Mouse (Mus musculus) skeletal muscle tissue, postnatal 0 days (tissue): ENCODE data around the gene Ap1ar. TPM values are rescaled to one million over a fixed set of nuclear protein-coding genes. Genes with fewer than 3 reads are reported as not detected.

Experiments
- polyA plus RNA-seq: library from polyadenylated mRNA; unstranded; fragments of >200 nt; fragmentation: Nextera tagmentation; extraction: Ambion mirVana; gene quantifications from 2 replicates; pipeline ENCODE4 v1.2.1, GENCODE M21; 2015

The Ap1ar gene
- 19.3 and 20.4 TPM in 2 replicates for polyA plus RNA-seq

DNA sequence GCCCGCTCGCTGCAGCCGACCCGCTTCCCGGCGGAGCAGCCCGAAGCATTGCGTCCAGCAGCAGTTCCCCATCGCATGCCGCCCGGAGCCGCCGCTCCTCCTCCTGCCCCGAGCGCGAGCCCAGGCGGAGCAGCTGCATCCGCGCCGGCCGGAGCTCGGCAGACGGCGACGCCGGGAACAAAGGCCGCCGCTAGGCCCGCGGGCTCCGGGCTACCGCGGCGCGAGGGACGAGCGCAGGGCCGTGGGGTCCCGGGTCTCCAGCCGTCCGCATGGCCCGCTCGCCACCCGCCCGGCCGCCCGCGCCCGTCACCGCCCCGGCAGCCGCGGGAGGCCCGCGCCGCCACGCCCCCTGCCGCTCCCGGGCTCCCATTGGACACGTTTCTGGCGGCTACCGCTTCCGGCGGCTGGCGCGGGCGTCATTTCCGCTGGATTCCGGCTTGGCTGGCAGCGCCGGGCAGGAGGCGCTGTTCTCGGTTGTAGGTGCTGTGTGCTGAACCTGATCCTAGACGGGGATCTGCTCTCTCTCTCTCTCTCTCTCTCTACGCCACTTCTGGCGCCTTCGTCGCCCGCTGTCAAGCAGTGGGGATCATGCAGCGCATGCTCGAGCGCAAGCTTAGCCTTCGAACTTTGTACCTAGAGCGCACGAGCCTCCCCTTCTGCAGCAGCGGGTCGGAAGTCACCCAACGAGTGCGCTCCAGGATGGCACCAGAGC, at the start of gene Ap1ar:
TSS of gene Ap1ar (minus strand) at position 370 of the 712 bp plus-strand sequence.

DNA sequence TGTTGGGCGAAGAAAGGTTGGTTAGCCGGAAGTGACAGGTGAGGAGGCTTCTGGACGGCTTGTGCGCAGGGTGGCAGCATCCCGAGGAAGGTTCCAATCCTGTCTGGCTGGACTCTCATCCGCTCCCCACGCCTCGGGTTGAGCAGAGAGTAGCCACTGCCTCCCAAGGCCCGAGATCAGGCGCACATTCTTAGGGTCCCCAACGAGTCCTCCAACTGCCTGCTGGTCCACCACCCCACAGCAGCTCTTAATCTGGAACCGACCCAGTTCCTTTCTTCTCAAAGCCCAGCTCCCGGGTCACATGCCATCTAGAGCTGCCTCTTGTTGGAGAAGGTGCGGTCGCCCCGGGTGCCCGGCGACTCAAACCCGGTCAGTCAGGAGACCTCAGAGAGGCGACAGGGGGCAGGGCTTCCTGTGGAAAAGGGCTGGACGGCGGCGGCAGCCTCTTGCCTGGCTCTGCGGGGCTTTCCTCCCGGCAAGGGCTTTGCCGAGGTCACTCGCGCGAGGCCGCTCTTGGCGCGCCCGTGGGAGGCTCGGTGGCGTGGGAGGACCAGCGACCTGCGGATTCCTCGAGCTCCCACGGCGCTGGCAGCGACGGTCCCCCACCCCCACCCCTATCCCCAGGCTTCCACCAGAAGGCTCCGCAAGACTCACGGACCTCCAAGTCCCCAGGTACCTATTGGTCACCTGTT, 47.7 kb downstream of the Ap1ar start, which contains the start of gene Tifa:
TSS of gene Tifa (plus strand) at position 306 of the 692 bp plus-strand sequence.

DNA sequence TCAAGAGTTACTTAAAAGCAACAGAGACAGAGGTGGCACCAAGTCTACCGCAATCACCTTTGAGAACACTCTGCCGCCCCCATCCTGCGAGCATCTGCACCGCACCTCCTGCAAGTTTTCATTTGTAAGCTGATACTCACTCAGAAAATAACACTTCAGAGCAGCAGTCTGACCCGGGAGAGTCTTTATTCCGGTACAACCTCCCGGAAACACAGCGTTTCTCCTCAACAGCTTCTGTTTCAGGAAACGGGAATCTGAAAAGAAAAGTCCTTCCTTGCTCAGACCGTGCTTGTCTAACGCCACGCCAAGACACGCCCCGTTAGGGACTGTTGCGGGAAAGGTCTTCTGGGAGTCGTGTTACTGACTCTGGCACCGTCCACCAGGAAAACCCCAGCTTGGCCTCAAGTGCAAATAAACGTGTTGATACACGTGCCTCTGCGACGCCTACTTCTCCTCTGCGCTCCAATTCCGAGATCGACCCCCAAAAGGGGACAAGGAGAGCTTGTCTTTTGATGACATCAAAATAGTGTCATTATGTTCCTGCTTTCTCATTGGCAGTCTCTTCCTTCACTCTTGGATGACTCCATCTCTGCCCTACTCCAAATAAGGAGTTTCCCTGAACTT, 57.2 kb downstream of the Ap1ar start, which contains the start of gene Alpk1:
TSS of gene Alpk1 (minus strand) at position 507 of the 624 bp plus-strand sequence.

Other genes starting within 250 kb of the Ap1ar start
- not detected in 2 replicates for gene Neurog2, start 204.4 kb downstream of the Ap1ar start, polyA plus RNA-seq
- gene Alpk1, start 57.0 kb downstream of the Ap1ar start, polyA plus RNA-seq, result 0.34 and 0.42 TPM in 2 replicates
- gene Tifa, start 47.7 kb downstream of the Ap1ar start, polyA plus RNA-seq, result 2.1 and 2.6 TPM in 2 replicates
- 10.2 and 15.9 TPM in 2 replicates for gene Fam241a, start 58.8 kb upstream of the Ap1ar start, polyA plus RNA-seq